ENCODE assay signal across 8 mouse cellular contexts in genomic region chr2:153560664-153561541, GRCm38 (mm10). TPM values are rescaled to one million over a fixed set of nuclear protein-coding genes. Genes with fewer than 3 reads are reported as not detected.
DNase-seq lines count a peak whose midpoint lies in the region; ATAC-seq and TF ChIP-seq lines count a peak whose summit lies in the region.

No protein-coding gene starts in this region.

- H3K27me3 ChIP-seq in embryonic facial prominence, embryonic 15.5 days: 0 out of 2 replicates have a peak, but pooled peaks cover 6% of the 10 kb centered on the region
- H3K27me3 ChIP-seq in limb, embryonic 12.5 days: peaks cover 27% of the 10 kb centered on the region
- H3K27me3 ChIP-seq in midbrain, embryonic 12.5 days: peaks cover 10% of the 10 kb centered on the region

- no peaks in the 10 kb centered on the region for H3K9me3 ChIP-seq in ES-E14 (ENCODE audit: control insufficient read depth, insufficient read depth, low read depth, low read length)
- H3K9me3 ChIP-seq in embryonic facial prominence, embryonic 15.5 days (replicated peaks): no peaks in the 10 kb centered on the region
- H3K9me3 ChIP-seq in limb, embryonic 12.5 days: peaks cover 4% of the 10 kb centered on the region; the same call in 1 of the 2 replicates
- no peaks in the 10 kb centered on the region for H3K9me3 ChIP-seq in midbrain, embryonic 12.5 days

- DNase-seq in 3134 (ENCODE audit: extremely low read depth, insufficient read length, low spot score): peak; percentile 68
- no peak for DNase-seq in ES-E14 (ENCODE audit: low read depth, low spot score)
- DNase-seq in heart, postnatal 4 days: peak; percentile 69
- peak; percentile 75 to 79 for DNase-seq in spleen, postnatal 36 days (ENCODE audit: low spot score in 2 of 2)
- DNase-seq in cerebellum, adult 11-12 months: no peak

- no peaks in the 10 kb centered on the region for H3K36me3 ChIP-seq in ES-E14 (ENCODE audit: control insufficient read depth, insufficient read depth, low read length, poor library complexity, severe bottlenecking)
- no peaks in the 10 kb centered on the region for H3K36me3 ChIP-seq in embryonic facial prominence, embryonic 15.5 days
- no peaks in the 10 kb centered on the region for H3K36me3 ChIP-seq in limb, embryonic 12.5 days
- H3K36me3 ChIP-seq in midbrain, embryonic 12.5 days: no peaks in the 10 kb centered on the region

- no peak overlapping the region for H3K9ac ChIP-seq in ES-E14 (ENCODE audit: insufficient read depth, low read depth, low read length, poor library complexity, severe bottlenecking)
- no peak overlapping the region for H3K9ac ChIP-seq in embryonic facial prominence, embryonic 15.5 days
- peak overlapping the region; percentile 27 for H3K9ac ChIP-seq in limb, embryonic 12.5 days (replicated peaks)
- no peak overlapping the region; the same call in 1 of the 2 replicates for H3K9ac ChIP-seq in midbrain, embryonic 12.5 days (replicated peaks)

- H3K27ac ChIP-seq in ES-E14 (ENCODE audit: insufficient read depth, low read depth, low read length, poor library complexity, severe bottlenecking): no peak overlapping the region
- H3K27ac ChIP-seq in embryonic facial prominence, embryonic 15.5 days (replicated peaks): peak overlapping the region; percentile 30
- H3K27ac ChIP-seq in limb, embryonic 12.5 days: no peak overlapping the region
- peak overlapping the region; percentile 58 for H3K27ac ChIP-seq in midbrain, embryonic 12.5 days (replicated peaks)

- H3K4me1 ChIP-seq in ES-E14 (ENCODE audit: control insufficient read depth in 2 of 2, insufficient read depth in 2 of 2, low read length in 2 of 2, poor library complexity in 1 of 2): peaks cover 0 to 4% of the 10 kb centered on the region in 2 experiments; a peak in 2 of 4 replicates
- H3K4me1 ChIP-seq in embryonic facial prominence, embryonic 15.5 days: peaks cover 22% of the 10 kb centered on the region
- peaks cover 16% of the 10 kb centered on the region for H3K4me1 ChIP-seq in limb, embryonic 12.5 days (replicated peaks)
- H3K4me1 ChIP-seq in midbrain, embryonic 12.5 days: peaks cover 30% of the 10 kb centered on the region

- H3K4me3 ChIP-seq in ES-E14 (ENCODE audit: insufficient read depth in 1 of 2, low read depth in 1 of 2, low read length in 2 of 2, poor library complexity in 1 of 2, severe bottlenecking in 1 of 2): peak overlapping the region; percentile 16 to 39; a peak in 2 of 4 replicates
- H3K4me3 ChIP-seq in embryonic facial prominence, embryonic 15.5 days (replicated peaks): peak overlapping the region; percentile 18
- peak overlapping the region; percentile 19 for H3K4me3 ChIP-seq in limb, embryonic 12.5 days (replicated peaks)
- H3K4me3 ChIP-seq in midbrain, embryonic 12.5 days: no peak overlapping the region

- in situ Hi-C loops in ES-E14 (cut with MboI; ENCODE audit: low sequenced_read_pairs in 2 of 2, unreplicated experiment in 2 of 2): no loop called here

- ATAC-seq in embryonic facial prominence, embryonic 15.5 days (ENCODE audit: insufficient number of reproducible peaks, low FRiP score, low TSS enrichment, low read depth): peak; percentile 51; the same call in 1 of the 2 replicates
- ATAC-seq in limb, embryonic 12.5 days (ENCODE audit: insufficient number of reproducible peaks, insufficient read depth, low FRiP score, low TSS enrichment, low read depth): peak; percentile 53; the same call in 1 of the 2 replicates
- ATAC-seq in midbrain, embryonic 12.5 days (ENCODE audit: low FRiP score, low read depth): peak; percentile 81

- 8% methylated on average over 21 of the region's 21 CpGs for WGBS in embryonic facial prominence, embryonic 15.5 days
- WGBS in limb, embryonic 12.5 days: 11% methylated on average over 21 of the region's 21 CpGs
- 13% methylated on average over 21 of the region's 21 CpGs for WGBS in midbrain, embryonic 12.5 days

- H3K4me2 ChIP-seq in embryonic facial prominence, embryonic 15.5 days (replicated peaks): peak overlapping the region; percentile 45
- H3K4me2 ChIP-seq in limb, embryonic 12.5 days: peak overlapping the region; percentile 55
- peak overlapping the region; percentile 38 for H3K4me2 ChIP-seq in midbrain, embryonic 12.5 days (replicated peaks)

TF ChIP-seq in ES-E14, 5 proteins besides CTCF, POLR2A, EP300 and RAD21:
- TF ChIP-seq CHD2 (IDR thresholded peaks at IDR 0.05; ENCODE audit: low read depth, low read length): no peak
- no peak for TF ChIP-seq ZNF384 (IDR thresholded peaks at IDR 0.05; ENCODE audit: low read depth, low read length)
- no peak for TF ChIP-seq ZC3H11A (IDR thresholded peaks at IDR 0.05; ENCODE audit: borderline replicate concordance, low read depth, low read length)
- TF ChIP-seq HCFC1 (IDR thresholded peaks at IDR 0.05; ENCODE audit: borderline replicate concordance, insufficient read depth, low read length): no peak

RNA-seq across cellular contexts. Expression of gene Nol4l, which starts 31.1 kb away (rescaled TPM):
- total RNA-seq in ES-E14 (2012; rRNA removed): 3.8 and 4.3 TPM in 2 replicates
- 9.4 and 10.3 TPM in 2 replicates for polyA plus RNA-seq in embryonic facial prominence, embryonic 15.5 days (2015; fragmentation: Nextera tagmentation; extraction: Ambion mirVana)
- 10 to 100 TPM; 12.0 to 13.5 TPM for total RNA-seq in heart, postnatal 4 days (2021)
- polyA plus RNA-seq in limb, embryonic 12.5 days (2016; fragmentation: Nextera tagmentation; extraction: Ambion mirVana): 12.5 and 12.6 TPM in 2 replicates
- polyA plus RNA-seq in midbrain, embryonic 12.5 days (2016; fragmentation: Nextera tagmentation; extraction: Ambion mirVana): 31.8 and 32.7 TPM in 2 replicates

Comparison
In these comparisons a context has a peak if more than half of its experiments do, and no peak if none do; other contexts are left out.
1. DNase-seq: peak in 3134 (single experiment), heart, postnatal 4 days (single experiment) and spleen, postnatal 36 days (2 of 2); none in ES-E14 (single experiment) and cerebellum, adult 11-12 months (single experiment).
2. H3K27ac ChIP-seq: peak in embryonic facial prominence, embryonic 15.5 days (single experiment) and midbrain, embryonic 12.5 days (single experiment); none in ES-E14 (single experiment) and limb, embryonic 12.5 days (single experiment).
3. Peak in every context shown above with its lines, with median percentiles within 50 percentile points of each other: ATAC-seq and H3K4me2 ChIP-seq.